Mouse (Mus musculus) lung, adult 2 months (tissue): ENCODE results near the gene 1700057G04Rik. TPM values are rescaled to one million over a fixed set of nuclear protein-coding genes. Genes with fewer than 3 reads are reported as not detected.

Experiments
- DNase-seq: peaks from one replicate; pipeline ENCODE4 v3.0.0; 2022
- H3K4me1 ChIP-seq: fragments of 200-500 bp; 2 replicates; pipeline ENCODE4 v1.6.1; 2011; ENCODE audit warnings: low read length; ENCODE audit not compliant: control insufficient read depth, insufficient read depth
- H3K4me3 ChIP-seq: fragments of 200-500 bp; replicated peaks from 2 replicates; pipeline ENCODE3; 2011; ENCODE audit warnings: low read depth, mild to moderate bottlenecking, control low read depth, low read length; ENCODE audit errors: extremely low read depth
- CTCF ChIP-seq: fragments of 200-500 bp; IDR thresholded peaks from 2 replicates; pipeline ENCODE4 v1.5.1; 2011; ENCODE audit warnings: mild to moderate bottlenecking, low read length, control low read depth; ENCODE audit not compliant: insufficient read depth
- POLR2A ChIP-seq: fragments of 200-500 bp; IDR thresholded peaks from 2 replicates; pipeline ENCODE4 v1.6.1; 2011; ENCODE audit warnings: low read depth, mild to moderate bottlenecking, control low read depth, low read length, borderline replicate concordance; ENCODE audit errors: extremely low read depth
- WGBS: fragments of 180-500 bp; shearing (Covaris S2); methylation state at CpG from one replicate; pipeline ENCODE4 v1.1.7; 2018; 5-methylcytosine and 5-hydroxymethylcytosine counted together
- polyA plus RNA-seq: library from polyadenylated mRNA; depleted of rRNA; stranded (reverse); fragments of >200 nt; gene quantifications from 2 replicates; pipeline ENCODE4 v1.2.3, GENCODE M21; 2012; rRNA removed

Gene 1700057G04Rik
- not detected in 2 replicates for polyA plus RNA-seq

GRCm38 (mm10) chr9:92309077-92309476, at the start of gene 1700057G04Rik:
1700057G04Rik (plus strand) TSS chr9:92309377.
- H3K4me1 ChIP-seq: no peaks in the 10 kb centered on the region; the same call in 1 of the 2 replicates
- TF ChIP-seq POLR2A: no peak
- no peak for TF ChIP-seq CTCF
- WGBS: 86% methylated on average over 1 of the region's 1 CpGs
- DNase-seq: no peak
- no peak within 1 kb of the TSS for H3K4me3 ChIP-seq

GRCm38 (mm10) chr9:92260481-92261159, 48.6 kb upstream of the 1700057G04Rik start:
- 42% methylated on average over 7 of the region's 7 CpGs for WGBS
- Histone ChIP-seq H3K4me3 (no peak overlapping the region), H3K4me1 (peaks cover 5% of the 10 kb centered on the region)
- no peak for DNase-seq
- TF ChIP-seq POLR2A: no peak
- no peak for TF ChIP-seq CTCF

- WGBS: 40% methylated on average over 4 of the region's 4 CpGs
- TF ChIP-seq POLR2A: no peak
- no peak for TF ChIP-seq CTCF
- Histone ChIP-seq H3K4me3 (no peak overlapping the region), H3K4me1 (peaks cover 16% of the 10 kb centered on the region)
- DNase-seq: no peak
These were observed 43.5 kb upstream of the 1700057G04Rik start for GRCm38 (mm10) chr9:92265719-92266118.

GRCm38 (mm10) chr9:92266558-92267171, 42.5 kb upstream of the 1700057G04Rik start:
- H3K4me1 ChIP-seq: peaks cover 18% of the 10 kb centered on the region
- DNase-seq: no peak
- TF ChIP-seq CTCF (no peak), POLR2A (no peak)
- 57% methylated on average over 8 of the region's 8 CpGs for WGBS
- no peak overlapping the region for H3K4me3 ChIP-seq

- no peak overlapping the region for H3K4me3 ChIP-seq
- DNase-seq: no peak
- no peak for TF ChIP-seq CTCF
- no peak for TF ChIP-seq POLR2A
- H3K4me1 ChIP-seq: peaks cover 18% of the 10 kb centered on the region
- 61% methylated on average over 1 of the region's 1 CpGs for WGBS
These were observed 41.4 kb upstream of the 1700057G04Rik start for GRCm38 (mm10) chr9:92267732-92268131.

GRCm38 (mm10) chr9:92269829-92270404, 39.3 kb upstream of the 1700057G04Rik start:
- TF ChIP-seq POLR2A (no peak), CTCF (no peak)
- no peak for DNase-seq
- peaks cover 24% of the 10 kb centered on the region for H3K4me1 ChIP-seq
- 95% methylated on average over 5 of the region's 5 CpGs for WGBS
- H3K4me3 ChIP-seq: no peak overlapping the region

- no peak overlapping the region for H3K4me3 ChIP-seq
- H3K4me1 ChIP-seq: peaks cover 21% of the 10 kb centered on the region
- peak; percentile 72 for DNase-seq
- no peak for TF ChIP-seq CTCF
- no peak for TF ChIP-seq POLR2A
- WGBS: 33% methylated on average over 4 of the region's 4 CpGs
These were observed 38.2 kb upstream of the 1700057G04Rik start for GRCm38 (mm10) chr9:92270927-92271326.

GRCm38 (mm10) chr9:92272650-92273049, 36.5 kb upstream of the 1700057G04Rik start:
- Histone ChIP-seq H3K4me1 (peaks cover 18% of the 10 kb centered on the region), H3K4me3 (no peak overlapping the region)
- DNase-seq: no peak
- no peak for TF ChIP-seq CTCF
- no peak for TF ChIP-seq POLR2A
- WGBS: 92% methylated on average over 4 of the region's 4 CpGs

- 93% methylated on average over 2 of the region's 2 CpGs for WGBS
- TF ChIP-seq POLR2A: no peak
- no peak for TF ChIP-seq CTCF
- Histone ChIP-seq H3K4me3 (no peak overlapping the region), H3K4me1 (peaks cover 18% of the 10 kb centered on the region)
- DNase-seq: no peak
These were observed 35.9 kb upstream of the 1700057G04Rik start for GRCm38 (mm10) chr9:92273271-92273670.
